Mouse (Mus musculus) ES-E14 (cell line): ENCODE measurements at regions not wholly inside any gene's neighbourhood (a gene's known extent, or its start where the extent isn't known, plus 50 kb on each side); places are given as distances from the start of the nearest gene placed in this dataset.

ENCODE experiments used
- CHD2 ChIP-seq: IDR thresholded peaks from 2 replicates; pipeline ENCODE4 v1.6.1; 2014; ENCODE audit warnings: mild to moderate bottlenecking, low read depth, low read length, inconsistent platforms
- HCFC1 ChIP-seq: IDR thresholded peaks from 2 replicates; pipeline ENCODE4 v1.6.1; 2012; ENCODE audit warnings: low read length, inconsistent platforms, borderline replicate concordance; ENCODE audit not compliant: insufficient read depth
- ZC3H11A ChIP-seq: IDR thresholded peaks from 2 replicates; pipeline ENCODE4 v1.6.1; 2012; ENCODE audit warnings: low read depth, mild to moderate bottlenecking, inconsistent platforms, low read length, borderline replicate concordance

- TF ChIP-seq CHD2 (no peak), ZC3H11A (no peak), HCFC1 (no peak)
Measured at GRCm38 (mm10) chr4:89379622-89380329, 68.9 kb upstream of the Cdkn2b start.
